Mouse (Mus musculus): ENCODE results near the gene Tbc1d10c. TPM values are rescaled to one million over a fixed set of nuclear protein-coding genes. Genes with fewer than 3 reads are reported as not detected.

The Tbc1d10c gene
- polyA plus RNA-seq, 1 experiment: 24.2 TPM

- Histone ChIP-seq H3K4me1 (ENCODE audit: control insufficient read depth, insufficient read depth, low read length) (peaks cover 6% of the 10 kb centered on the region; the same call in 1 of the 2 replicates), H3K4me3 (replicated peaks; ENCODE audit: extremely low read depth, low read depth, low read length) (no peak overlapping the region)
- TF ChIP-seq POLR2A (IDR thresholded peaks at IDR 0.05; ENCODE audit: borderline replicate concordance, extremely low read depth, low read depth, low read length) (no peak), CTCF (IDR thresholded peaks at IDR 0.05; ENCODE audit: insufficient read depth, low read length) (no peak)
- WGBS: 46% methylated on average over 15 of the region's 15 CpGs
- DNase-seq: no peak
Observed at GRCm38 (mm10) chr19:4184976-4185975, 5.8 kb downstream of the Tbc1d10c start.

- TF ChIP-seq CTCF (IDR thresholded peaks at IDR 0.05; ENCODE audit: insufficient read depth, low read length) (no peak), POLR2A (IDR thresholded peaks at IDR 0.05; ENCODE audit: borderline replicate concordance, extremely low read depth, low read depth, low read length) (no peak)
- Histone ChIP-seq H3K4me3 (replicated peaks; ENCODE audit: extremely low read depth, low read depth, low read length) (no peak overlapping the region), H3K4me1 (ENCODE audit: control insufficient read depth, insufficient read depth, low read length) (peaks cover 6% of the 10 kb centered on the region; the same call in 1 of the 2 replicates)
- 87% methylated on average over 2 of the region's 2 CpGs for WGBS
- no peak for DNase-seq
Observed at GRCm38 (mm10) chr19:4183689-4184088, 7.4 kb downstream of the Tbc1d10c start.

DNA sequence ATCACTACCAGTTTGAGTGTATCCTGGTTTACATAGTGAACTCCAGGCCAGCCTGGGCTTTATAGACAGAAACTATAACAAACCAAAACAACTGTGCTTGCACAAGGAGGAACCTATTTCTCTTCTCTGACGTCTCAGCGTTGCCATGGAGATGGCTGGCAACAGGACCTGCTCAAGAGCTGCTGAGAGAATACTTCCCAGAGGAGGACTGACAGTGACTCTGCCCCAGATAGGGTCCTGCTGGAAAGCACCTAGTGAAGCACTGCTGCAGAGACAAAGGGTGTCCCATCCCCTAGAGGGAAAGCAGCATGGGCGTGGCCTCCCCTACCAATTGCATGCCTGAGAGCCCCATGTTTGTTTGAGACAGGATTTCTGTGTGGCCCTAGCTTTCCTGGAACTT is 9.2 kb downstream of the Tbc1d10c start:
- no peak for DNase-seq
- TF ChIP-seq POLR2A (IDR thresholded peaks at IDR 0.05; ENCODE audit: borderline replicate concordance, extremely low read depth, low read depth, low read length) (no peak), CTCF (IDR thresholded peaks at IDR 0.05; ENCODE audit: insufficient read depth, low read length) (no peak)
- 41% methylated on average over 3 of the region's 3 CpGs for WGBS
- H3K4me3 ChIP-seq (replicated peaks; ENCODE audit: extremely low read depth, low read depth, low read length): no peak overlapping the region
- H3K4me1 ChIP-seq (ENCODE audit: control insufficient read depth, insufficient read depth, low read length): peaks cover 6% of the 10 kb centered on the region; the same call in 1 of the 2 replicates

DNA sequence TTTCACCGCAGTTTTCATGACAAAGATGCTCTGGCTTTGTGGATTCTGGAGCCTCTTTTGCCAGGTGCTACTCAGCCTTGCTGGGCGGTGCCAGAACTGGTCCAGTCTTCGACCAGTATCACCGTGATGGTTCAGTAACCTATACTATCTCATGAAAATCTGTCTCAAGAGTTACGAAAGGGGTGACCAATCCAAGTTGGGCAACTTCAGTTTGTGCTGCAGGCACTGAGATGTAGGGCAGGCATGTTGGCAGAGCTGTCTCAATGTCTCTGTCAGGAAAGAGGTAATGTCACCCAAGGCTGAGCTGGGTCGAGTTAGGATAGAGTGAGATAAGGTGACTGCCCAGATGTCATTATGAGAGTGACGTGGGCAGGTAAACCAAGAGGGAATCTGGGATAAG is 10.7 kb downstream of the Tbc1d10c start:
- no peak for TF ChIP-seq POLR2A (IDR thresholded peaks at IDR 0.05; ENCODE audit: borderline replicate concordance, extremely low read depth, low read depth, low read length)
- TF ChIP-seq CTCF (IDR thresholded peaks at IDR 0.05; ENCODE audit: insufficient read depth, low read length): no peak
- DNase-seq: no peak
- 86% methylated on average over 7 of the region's 7 CpGs for WGBS
- peaks cover 6% of the 10 kb centered on the region; the same call in 1 of the 2 replicates for H3K4me1 ChIP-seq (ENCODE audit: control insufficient read depth, insufficient read depth, low read length)
- no peak overlapping the region for H3K4me3 ChIP-seq (replicated peaks; ENCODE audit: extremely low read depth, low read depth, low read length)

- 24% methylated on average over 11 of the region's 11 CpGs for WGBS
- no peak for DNase-seq
- TF ChIP-seq CTCF (IDR thresholded peaks at IDR 0.05; ENCODE audit: insufficient read depth, low read length): no peak
- no peak for TF ChIP-seq POLR2A (IDR thresholded peaks at IDR 0.05; ENCODE audit: borderline replicate concordance, extremely low read depth, low read depth, low read length)
- no peaks in the 10 kb centered on the region; the same call in 1 of the 2 replicates for H3K4me1 ChIP-seq (ENCODE audit: control insufficient read depth, insufficient read depth, low read length)
- H3K4me3 ChIP-seq (replicated peaks; ENCODE audit: extremely low read depth, low read depth, low read length): no peak within 1 kb of the TSS
Observed at GRCm38 (mm10) chr19:4175368-4175947, 15.6 kb downstream of the Tbc1d10c start, which contains the start of gene Carns1. Carns1 (minus strand) TSS chr19:4175479.

DNA sequence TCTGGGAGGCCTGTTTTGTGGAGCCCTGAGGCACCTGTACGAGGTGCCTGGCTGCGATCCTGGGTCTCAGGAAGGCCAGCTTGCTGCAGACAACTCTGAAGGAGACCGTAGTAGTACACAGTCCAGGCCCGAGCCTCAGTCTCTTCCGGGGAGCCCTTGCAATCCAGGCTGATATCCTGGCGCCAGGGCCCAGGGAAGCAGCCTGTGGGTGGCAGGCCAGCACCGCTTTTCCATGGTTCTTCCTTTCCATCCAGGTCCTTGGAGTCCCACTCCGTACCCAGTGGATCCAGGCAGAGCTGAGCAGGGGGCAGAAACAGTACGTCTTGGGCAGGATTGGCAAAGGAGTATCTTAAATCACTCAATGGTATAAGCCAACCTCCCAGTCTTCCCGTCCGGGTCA is 18.2 kb downstream of the Tbc1d10c start:
- no peak for TF ChIP-seq POLR2A (IDR thresholded peaks at IDR 0.05; ENCODE audit: borderline replicate concordance, extremely low read depth, low read depth, low read length)
- TF ChIP-seq CTCF (IDR thresholded peaks at IDR 0.05; ENCODE audit: insufficient read depth, low read length): no peak
- 79% methylated on average over 11 of the region's 11 CpGs for WGBS
- no peak overlapping the region for H3K4me3 ChIP-seq (replicated peaks; ENCODE audit: extremely low read depth, low read depth, low read length)
- peaks cover 5% of the 10 kb centered on the region for H3K4me1 ChIP-seq (ENCODE audit: control insufficient read depth, insufficient read depth, low read length)
- no peak for DNase-seq

GRCm38 (mm10) chr19:4171393-4172290 is 19.4 kb downstream of the Tbc1d10c start:
- TF ChIP-seq CTCF (IDR thresholded peaks at IDR 0.05; ENCODE audit: insufficient read depth, low read length) (no peak), POLR2A (IDR thresholded peaks at IDR 0.05; ENCODE audit: borderline replicate concordance, extremely low read depth, low read depth, low read length) (no peak)
- no peak overlapping the region for H3K4me3 ChIP-seq (replicated peaks; ENCODE audit: extremely low read depth, low read depth, low read length)
- DNase-seq: no peak
- H3K4me1 ChIP-seq (ENCODE audit: control insufficient read depth, insufficient read depth, low read length): peaks cover 5% of the 10 kb centered on the region
- 41% methylated on average over 13 of the region's 13 CpGs for WGBS

DNA sequence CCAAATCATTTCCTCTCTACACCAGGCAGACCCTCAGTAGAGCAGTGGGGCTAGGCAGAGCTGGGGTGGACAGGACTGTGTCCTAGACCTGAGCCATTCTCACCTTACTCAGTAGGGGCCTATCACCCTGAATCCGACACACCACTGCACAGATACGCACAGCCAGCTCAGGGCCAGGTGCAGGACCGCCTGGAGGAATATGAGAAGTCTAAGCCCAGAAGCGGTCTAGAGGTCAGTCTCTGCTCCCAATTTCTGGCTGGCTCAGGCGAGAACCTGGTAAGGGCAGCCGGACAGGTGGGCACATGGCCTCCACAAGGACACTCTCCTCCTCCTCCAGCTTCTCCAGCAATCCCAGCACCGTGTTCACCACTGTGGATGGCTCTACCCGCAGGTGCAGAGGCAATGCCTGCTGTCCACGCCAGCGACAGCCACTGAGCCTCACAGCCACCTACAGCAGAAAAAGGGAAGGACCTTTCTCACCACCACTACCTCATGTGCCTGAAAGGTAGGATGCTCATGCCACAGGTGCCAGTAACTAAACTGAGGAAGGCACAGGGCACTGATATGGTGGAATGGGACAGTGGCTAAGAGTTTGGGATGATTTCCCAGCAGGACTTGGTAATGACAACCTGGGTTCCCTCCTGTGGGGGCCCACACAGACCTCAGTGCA is 20.2 kb downstream of the Tbc1d10c start:
- 92% methylated on average over 10 of the region's 10 CpGs for WGBS
- peaks cover 5% of the 10 kb centered on the region for H3K4me1 ChIP-seq (ENCODE audit: control insufficient read depth, insufficient read depth, low read length)
- DNase-seq: no peak
- H3K4me3 ChIP-seq (replicated peaks; ENCODE audit: extremely low read depth, low read depth, low read length): no peak overlapping the region
- TF ChIP-seq CTCF (IDR thresholded peaks at IDR 0.05; ENCODE audit: insufficient read depth, low read length): no peak
- no peak for TF ChIP-seq POLR2A (IDR thresholded peaks at IDR 0.05; ENCODE audit: borderline replicate concordance, extremely low read depth, low read depth, low read length)

Measured in lung, adult 2 months (tissue).